Mouse (Mus musculus) thymus, adult 18-20 months (tissue): ENCODE measurements at regions not wholly inside any gene's neighbourhood (a gene's known extent, or its start where the extent isn't known, plus 50 kb on each side); places are given as distances from the start of the nearest gene placed in this dataset.

Experiments
- DNase-seq, 2 experiments: peaks; one replicate each; pipeline ENCODE4 v3.0.0; 2022; ENCODE audit warnings: mixed read lengths in 2 of 2

DNA sequence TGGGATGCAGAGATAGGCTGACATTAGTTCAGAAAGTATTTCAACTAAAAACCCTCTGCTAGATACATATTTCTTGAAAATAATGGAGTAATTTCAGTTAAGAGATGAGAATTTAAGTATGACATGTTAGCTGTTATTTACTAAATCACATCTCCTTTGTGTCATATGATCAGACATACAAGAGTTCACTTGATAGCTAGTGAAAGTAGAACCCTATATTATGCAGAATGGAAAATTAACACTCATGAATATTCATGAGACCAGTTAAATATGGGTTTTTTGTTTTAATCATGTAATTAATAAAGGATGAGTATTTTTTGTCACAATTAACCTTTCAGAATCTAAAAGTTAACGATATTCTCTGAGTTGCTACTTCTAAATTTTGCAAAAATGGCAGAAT is 1349.4 kb downstream of the Slc22a22 start:
- DNase-seq = no peak

DNA sequence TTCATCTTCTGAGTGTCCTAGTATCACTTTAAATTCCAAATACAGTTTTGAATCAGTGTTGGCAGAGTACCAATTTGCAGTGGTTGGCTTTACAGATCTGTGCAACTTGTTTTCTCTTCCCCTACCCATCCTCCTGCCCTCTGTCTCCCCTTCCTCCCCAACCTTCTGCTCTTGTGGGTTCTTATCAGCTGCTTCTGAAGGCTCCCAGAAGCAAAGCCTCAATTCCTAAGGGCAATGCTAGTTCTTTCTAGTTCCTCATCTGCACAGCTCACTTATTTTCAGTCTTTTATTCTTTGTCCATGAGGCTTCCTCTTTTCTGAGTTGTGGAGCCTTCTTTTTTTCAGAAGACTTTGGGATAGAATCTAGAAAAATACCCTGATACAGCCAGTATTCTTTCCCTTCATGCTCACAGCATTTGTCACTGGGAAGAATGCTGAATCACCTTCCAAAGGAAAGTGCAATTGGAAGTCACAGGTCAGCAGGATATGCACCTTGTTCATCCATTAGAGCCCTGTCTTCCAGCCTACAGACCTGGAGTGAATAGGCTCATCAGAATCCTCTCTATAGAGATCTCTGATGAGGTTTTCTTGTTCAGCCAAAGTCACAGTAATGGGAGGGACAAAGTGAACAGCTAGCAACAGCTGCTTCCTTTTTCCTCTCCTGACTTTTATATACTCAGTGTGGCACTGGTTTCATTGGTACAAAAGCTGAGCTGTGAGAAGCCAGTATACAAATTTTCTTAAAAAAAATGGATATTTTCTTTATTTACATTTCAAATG is 1357.9 kb downstream of the Slc22a22 start:
- DNase-seq = no peak

DNA sequence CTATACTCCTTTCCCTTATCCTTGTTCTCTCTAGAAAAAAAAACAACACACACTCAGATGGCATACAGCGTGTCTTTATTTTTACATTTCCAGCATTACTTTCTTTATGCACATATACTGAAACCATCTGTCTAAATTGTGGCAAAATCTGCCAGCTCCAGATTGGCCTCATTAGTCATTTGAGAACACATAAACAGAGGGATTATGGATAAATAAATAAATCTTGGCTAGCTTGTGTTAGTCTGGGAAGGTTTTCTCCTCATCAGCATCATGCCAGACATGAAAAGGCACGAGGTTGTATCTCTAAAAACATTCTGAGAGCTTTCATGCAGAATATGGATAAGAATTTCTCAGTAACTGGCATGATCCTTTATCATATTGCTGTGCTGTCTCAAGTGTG is 1369.1 kb downstream of the Slc22a22 start:
- DNase-seq = no peak

DNA sequence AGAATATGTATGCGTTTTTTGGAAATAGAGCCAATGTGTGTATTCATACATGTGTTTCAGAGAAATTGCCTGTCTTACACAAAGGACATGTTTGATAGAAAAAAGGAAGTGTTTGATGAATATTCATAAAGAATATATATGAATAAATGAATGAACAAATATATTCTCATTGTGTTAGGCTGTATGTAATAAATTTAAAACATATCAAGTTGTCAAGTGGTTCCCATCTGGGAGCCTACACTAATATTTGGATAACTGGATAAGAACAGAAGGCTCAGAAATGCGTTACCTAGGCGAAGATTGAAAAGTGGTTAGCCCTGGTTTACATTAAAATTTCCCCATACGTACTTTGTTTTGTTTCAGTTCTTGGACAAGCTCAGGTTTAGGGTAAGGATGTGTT is 1369.7 kb downstream of the Slc22a22 start:
- DNase-seq = no peak

DNA sequence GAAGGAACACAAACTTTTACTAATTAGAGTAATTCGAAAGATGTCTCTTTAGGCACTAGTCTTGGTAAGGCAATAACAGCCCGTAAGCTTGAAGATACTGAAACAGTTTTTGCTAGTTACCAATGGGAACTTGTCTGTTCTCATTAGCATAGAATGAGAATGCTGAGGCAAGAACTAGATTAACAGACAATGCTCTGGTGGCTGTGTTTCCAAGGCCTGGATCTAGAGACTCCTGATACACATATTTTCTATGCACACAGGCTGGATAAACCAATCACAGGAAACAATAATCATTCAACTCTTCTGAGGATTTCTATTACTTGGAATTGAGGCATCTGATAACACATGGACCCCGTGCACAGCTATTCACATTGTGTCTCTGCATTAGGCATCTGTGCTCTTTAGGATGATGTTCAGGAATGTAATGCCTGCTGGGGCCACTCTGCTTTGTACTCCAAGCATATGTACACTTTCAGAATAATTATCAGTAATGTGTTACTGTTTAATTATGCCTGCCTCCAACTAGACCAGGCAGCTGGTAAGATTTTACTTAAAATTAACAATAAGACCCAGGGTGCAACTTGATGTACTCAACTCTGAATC is 1377.2 kb downstream of the Slc22a22 start:
- no peak for DNase-seq

DNA sequence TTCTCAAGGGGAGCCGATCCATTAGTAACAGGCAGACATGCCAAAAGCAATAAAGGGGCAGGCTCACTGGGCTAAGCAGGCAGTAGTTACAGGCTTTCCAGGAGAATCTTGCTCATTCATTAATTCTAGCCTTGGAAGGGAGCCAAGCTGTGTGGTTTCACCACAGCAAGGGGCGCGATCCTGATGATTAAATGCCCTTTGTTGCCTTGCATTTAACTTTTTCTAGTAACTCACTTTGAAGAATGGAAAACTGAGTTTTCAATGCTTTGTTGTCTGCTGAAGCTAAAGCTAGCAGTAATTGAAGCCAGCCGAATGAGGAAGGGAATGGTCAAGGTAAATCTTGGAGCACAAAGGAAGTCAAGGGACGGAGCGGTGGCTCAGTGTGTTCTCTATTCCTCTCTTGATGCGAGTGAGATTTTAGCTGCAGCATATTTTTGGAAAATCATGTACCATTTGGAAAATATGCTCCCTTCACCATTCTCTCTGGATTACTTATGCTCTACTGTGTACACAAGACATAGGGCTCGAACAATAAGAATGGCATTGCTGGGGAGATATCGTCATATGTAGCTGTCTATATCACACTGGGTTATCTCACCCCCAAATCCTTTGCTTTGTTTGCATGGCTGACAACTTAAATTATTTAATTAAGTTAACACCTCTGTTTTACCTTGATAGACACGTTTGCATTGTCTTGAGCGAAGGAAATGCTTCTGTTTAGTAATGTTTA is 1399.4 kb downstream of the Slc22a22 start:
- DNase-seq = no peak

DNA sequence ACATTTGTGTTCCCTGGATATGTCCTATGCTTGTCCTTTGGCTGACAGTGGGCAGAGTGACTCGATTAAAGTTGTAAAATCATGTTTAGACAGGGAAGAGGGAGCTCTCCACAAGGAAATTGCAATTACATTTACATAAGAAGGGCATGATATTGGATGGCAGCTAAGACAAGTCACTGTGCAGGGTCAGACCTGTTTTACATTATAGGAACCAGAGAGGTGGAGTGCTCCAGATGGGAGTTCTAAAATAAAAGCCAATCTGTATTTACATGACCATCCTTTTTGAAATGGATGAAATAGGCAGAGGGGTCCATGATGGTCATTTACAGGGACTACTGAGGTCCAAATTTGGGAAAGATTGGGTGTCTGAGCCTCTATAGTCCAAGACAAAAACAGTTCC is 1400.3 kb downstream of the Slc22a22 start:
- DNase-seq = no peak

DNA sequence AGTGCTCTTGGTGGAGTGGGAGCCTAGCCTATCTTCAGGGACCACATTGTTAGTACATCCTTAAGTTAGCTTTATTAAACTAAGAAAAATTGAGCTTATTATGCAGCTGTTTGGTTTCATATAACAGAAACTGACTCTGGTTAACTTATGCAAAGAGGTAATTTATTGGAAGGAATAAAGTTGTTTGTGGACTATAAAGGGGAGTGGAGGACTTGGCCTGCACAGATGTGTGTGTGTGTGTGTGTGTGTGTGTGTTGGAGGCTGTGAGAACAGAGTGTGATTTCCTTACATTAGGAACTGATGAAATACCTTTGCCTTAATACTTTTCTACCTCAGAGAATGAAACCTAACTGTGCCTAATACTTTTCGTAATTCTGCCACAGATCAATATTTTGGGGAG is 1400.7 kb downstream of the Slc22a22 start:
- DNase-seq = no peak

DNA sequence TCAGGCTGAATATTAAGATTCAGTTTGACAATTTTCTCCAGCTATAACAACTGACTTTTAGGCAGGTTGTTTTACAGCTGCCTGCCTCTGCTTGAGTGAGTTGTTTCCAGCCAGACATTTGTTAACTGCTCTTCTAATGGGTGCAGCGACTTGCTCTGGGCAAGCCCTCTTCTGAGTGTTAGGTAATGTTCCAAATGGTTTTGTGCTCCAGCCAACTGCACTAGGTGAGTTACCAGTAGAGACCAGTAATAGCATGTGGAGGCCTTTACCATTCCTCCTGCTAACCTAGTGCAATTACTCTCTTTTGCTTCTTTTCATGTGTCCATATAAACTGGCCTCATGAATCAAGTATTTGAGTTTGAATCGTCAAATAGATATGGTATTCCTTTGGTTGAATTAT is 1407.9 kb downstream of the Slc22a22 start:
- no peak for DNase-seq

DNA sequence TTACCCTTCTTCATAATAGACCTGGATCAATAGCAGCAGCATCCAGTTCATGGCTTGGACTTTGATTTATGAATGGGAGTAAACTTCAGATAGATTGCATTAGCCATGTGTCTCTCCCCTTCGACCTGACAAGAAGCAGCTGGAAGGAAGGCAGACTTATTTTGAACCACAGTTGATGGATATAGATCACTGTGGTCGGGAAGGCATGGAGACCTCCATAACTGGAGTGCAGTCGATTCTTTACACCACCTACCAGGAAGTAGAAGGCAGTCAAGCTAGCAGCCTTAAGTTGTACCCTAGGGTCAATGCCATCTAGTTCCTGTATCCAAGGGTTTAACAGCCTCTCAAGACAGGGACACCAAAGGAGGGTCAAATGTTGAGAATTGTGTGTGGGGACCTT is 1410.2 kb downstream of the Slc22a22 start:
- no peak for DNase-seq

DNA sequence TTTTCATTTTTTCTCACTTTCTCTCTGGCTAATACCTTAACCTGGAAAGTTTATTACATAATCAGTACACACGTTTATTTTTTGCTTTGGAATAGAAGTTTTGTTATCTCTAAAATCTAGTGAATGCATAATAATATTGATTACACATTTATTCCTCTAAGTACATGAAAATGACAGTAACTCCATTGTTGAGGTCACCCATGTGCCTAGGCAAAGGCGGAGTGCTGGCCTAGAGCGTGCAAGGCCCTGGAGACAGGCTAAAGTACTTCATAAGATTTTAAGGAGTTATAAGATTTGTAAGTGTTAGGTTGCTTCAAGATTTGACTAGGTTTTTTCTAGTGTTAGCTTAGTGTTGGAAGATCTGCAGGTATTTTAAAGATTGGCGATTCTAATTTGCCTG is 1410.9 kb downstream of the Slc22a22 start:
- DNase-seq = no peak

DNA sequence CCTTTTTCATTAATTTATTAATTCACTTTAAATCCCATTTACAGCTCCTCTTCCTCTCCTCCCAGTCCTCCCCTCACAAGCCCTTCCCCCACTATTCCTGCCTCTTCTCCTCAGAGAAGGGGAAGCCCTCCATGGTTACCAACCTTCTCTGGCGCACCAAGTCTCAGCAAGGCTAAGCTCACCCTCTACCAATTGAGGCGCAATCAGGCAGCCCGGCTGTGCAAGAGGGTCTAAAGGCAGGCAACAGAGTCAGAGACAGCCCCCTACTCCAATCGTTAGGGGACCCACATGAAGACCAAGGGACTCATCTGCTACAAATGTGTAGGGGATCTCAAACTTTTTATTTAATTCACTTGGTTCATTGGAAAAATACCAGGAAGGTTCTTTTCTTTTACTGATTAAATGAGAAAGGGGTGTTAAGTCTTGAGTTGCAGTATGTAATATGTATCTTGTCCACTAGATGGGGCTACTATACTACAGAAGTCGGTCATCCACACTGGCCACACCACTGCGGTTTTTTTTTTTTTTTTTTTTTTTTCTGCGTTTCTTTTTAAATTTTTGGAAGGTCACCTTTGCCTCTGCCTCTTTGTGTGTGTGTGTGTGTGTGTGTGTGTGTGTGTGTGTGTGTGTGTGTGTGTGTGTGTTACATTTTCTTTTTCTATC is 1411.4 kb downstream of the Slc22a22 start:
- no peak for DNase-seq

DNA sequence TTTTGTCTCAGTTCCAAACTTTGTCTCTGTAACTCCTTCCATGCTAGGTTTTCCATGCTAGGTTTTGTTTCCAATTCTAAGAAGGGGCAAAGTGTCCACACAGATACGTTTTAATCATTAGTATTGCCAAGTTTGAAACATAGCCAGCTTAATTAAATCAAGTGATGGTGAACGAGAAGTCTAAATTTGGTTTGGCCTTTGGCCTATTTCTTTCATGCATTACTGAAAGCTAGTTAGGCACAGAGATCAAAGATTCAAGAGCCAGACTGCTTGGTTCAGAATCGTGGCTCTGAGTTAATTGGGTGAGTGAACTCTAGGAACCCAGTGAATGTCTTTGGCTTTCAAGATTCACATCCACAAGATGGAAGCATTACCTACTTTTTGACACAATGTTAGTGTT is 1414.8 kb downstream of the Slc22a22 start:
- no peak for DNase-seq

DNA sequence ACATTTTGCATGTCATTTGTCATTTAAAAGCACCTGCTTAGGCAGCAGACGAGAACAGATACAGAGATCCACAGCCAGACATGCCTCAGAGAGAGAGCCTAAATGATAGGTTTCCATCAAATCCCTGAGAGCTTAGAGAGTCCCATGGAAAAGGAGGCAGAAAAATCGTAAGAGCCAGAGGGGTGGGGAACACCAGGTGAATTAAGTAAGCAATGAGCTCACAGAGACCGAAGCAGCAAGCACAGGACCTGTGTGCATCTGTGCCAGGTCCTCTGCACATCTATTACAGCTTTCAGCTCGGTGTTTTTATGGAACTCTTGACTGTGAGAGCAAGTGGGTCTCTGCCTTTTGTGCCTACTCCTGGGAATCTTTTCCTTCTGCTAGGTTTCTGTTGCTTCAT is 1416.1 kb downstream of the Slc22a22 start:
- no peak for DNase-seq

DNA sequence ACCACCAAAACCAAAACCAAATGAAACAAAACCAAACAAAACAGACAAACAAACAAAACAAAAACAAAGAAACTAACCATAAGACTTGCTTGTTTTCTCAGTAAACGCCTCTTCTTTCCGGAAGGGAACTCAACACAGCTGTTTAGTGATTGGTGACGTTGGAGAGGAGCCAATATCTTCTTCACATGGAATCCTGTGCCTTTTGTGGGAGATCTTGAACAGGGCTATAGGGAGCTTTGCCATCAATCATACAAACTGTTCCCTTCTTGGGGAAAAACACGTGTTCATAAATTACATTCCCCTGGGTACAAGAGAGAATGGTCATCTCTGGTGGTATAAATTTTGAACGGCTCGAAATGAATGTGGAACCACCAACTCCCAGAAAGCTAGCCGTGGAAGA is 1426.7 kb downstream of the Slc22a22 start:
- DNase-seq = no peak

DNA sequence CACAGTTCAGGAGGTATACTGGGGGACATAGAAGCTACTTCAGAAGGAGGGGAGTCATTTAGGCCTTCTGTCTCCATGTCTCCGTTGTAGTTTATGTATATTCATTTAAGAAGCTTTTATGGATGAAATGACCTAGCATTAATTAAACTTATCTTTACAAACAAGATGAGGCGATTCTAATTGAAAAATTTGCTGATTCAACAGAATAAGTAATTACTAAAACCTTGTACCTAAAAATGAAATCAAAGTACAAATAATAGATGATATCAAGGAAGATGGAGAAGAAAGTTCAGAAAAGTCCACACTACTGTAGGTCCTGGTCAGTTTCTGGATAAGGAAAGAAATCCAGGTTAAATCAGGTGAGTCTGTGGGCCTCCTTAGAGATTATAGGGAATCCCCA is 1429.6 kb downstream of the Slc22a22 start:
- no peak for DNase-seq

DNA sequence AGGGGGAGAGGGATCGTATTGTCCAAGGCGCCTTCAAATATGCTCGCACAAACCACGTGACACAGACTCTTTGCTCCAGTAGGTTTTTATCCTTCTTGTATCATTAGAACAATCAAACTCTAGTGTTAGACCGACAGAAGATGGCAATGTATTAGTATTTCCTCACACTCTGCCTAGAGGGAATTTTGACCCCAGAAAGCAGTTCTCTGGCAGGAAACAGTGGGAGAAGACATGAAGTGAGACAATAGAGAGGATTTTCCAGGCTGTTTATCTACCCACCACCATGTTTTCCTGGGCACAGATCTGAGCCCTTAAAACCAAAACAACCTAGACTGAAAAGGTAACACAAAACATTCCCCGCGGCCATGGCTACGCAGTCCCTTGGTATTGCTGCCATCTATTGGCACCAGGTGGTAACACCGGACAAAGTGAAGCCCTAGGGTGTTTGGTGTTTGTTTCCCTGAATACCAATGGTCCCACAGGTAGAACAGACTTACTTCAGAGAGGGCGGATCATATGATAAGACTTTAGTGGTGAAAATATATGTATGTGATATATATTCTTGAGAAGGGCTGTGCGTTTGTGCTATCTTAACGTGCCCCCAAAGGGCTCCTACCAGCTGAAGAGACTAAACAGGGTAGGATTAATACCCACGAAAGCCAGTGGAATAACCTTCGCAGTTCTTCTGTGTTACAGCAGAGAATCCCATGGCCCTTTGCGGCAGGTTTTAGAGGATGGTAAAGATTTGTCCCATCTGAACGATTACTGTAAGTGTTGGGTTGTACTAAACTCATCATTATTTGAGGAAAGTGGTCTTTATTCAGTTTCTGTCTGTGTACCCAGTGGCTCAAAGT is 1430.5 kb downstream of the Slc22a22 start:
- peak; percentile 6 to 12 for DNase-seq

DNA sequence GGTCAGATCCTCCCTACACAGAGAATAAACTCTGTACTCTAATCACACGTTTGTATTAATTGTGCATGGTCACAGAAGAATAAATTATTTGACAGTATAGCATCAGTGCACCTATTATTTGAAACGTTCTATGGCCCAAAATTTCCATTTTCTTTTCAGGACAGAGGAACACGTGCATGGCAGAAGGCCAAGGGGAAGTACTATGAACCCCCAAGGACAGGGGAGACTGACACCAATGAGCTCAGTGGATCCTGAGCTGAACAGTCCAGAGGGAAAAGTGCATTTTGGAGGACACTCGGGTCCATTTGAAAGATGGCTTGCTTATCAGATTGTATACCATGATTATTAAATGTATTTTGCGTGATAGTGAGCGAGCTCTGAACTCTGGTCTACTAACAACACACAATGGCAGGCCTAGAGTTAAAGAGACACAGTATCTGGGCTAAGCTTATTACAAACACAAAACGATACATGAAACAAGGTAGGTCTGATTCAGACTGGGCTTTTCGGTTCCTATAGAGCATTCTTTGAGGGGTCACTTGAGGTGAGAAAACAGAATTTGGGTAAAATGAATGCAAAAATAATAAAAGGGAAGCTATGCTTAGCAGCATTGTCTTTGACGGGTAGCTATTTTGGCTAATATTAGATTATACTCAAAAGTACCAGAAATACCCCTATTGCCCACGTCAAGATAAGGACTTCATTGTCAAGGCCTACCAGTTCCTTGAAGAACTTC is 1431.7 kb downstream of the Slc22a22 start:
- DNase-seq = no peak

DNA sequence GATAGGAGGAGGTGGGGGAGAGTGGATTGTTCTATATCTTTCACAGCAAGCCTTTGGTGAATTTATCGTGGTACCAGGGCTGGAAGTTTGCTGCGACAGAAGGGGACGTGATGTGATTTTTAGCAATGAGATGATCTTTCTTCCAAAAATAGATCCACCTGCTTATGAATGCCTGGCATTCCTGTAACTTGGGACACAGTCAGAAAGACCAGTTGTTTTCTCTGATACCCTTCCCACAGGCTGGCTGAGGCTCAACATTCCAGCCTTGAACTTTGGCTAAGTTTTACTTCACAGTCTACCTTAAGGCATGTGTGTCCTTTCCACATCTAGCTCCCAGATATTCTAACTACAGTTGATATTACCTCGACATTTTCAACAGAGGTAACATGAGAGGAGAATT is 1434.1 kb downstream of the Slc22a22 start:
- DNase-seq = no peak

DNA sequence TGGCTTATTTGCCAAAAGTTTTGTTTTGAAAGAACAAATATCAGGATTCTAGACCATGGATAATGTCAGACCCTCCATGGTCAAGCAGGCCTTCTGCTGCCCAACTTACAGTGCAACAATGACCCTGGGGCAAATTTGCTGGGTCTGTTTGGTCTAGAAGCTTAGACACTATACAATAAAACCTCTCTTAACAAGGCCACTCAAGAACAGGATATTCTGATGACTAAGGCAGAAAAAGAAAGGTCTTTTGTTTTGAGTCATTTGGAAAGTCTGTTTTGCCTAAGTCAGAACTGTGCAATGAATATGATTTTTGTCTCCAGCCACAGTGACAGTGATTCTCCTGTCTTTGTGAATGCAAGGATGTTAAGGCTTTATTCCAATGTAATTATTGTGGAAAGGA is 1435.0 kb downstream of the Slc22a22 start:
- DNase-seq = no peak

DNA sequence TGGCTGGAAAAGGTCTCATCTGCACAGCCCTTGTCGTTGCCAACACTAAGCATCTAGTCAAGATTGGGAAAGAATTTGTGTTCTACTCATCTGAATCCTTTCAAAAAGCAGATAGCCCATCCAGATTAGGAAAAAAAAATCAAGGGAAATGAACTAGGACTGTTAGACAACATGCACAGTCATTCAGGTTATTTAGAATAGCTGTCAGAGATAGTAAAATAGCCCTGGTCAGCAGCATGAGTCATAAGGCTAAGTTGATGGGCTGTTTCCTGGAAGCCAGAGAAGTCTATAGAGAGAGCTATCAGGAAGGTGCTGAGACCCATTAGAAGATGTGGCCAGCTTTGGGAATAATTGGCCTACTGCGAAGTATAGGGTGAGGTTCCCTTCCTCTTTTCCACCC is 1447.4 kb downstream of the Slc22a22 start:
- DNase-seq = no peak
